Mouse (Mus musculus) midbrain, embryonic 16.5 days (tissue): ENCODE measurements around the gene Coro2a. TPM values are rescaled to one million over a fixed set of nuclear protein-coding genes. Genes with fewer than 3 reads are reported as not detected.
"Not testable (repeated sequence)": the region's sequence is repeated elsewhere in the genome, so short reads cannot be mapped to it uniquely, and the experiment has no call there.

Source experiments
- ATAC-seq: fragments of 200-750 bp; cut with Nextera tagmentation; 2 replicates; pipeline ENCODE4 v1.8.0; 2017; ENCODE audit warnings: moderate TSS enrichment
- H3K27ac ChIP-seq: fragments of 300-500 bp; sonication (generic); 2 replicates; pipeline ENCODE4 v1.5.1; 2014; ENCODE audit warnings: mild to moderate bottlenecking, low read length, mixed read lengths
- H3K27me3 ChIP-seq: fragments of 300-500 bp; sonication (generic); 2 replicates; pipeline ENCODE4 v1.6.1; 2014; ENCODE audit warnings: low read depth, low read length, mixed read lengths; ENCODE audit not compliant: control insufficient read depth, insufficient read depth
- H3K36me3 ChIP-seq: fragments of 300-500 bp; sonication (generic); 2 replicates; pipeline ENCODE4 v1.6.1; 2014; ENCODE audit warnings: mild to moderate bottlenecking, low read length, moderate library complexity, mixed read lengths; ENCODE audit not compliant: control insufficient read depth, insufficient read depth
- H3K4me1 ChIP-seq: fragments of 300-500 bp; sonication (generic); 2 replicates; pipeline ENCODE4 v1.6.1; 2014; ENCODE audit warnings: mild to moderate bottlenecking, low read length, mixed read lengths; ENCODE audit not compliant: control insufficient read depth, insufficient read depth
- H3K4me2 ChIP-seq: fragments of 300-500 bp; sonication (generic); 2 replicates; pipeline ENCODE4 v1.6.1; 2014; ENCODE audit warnings: mild to moderate bottlenecking, low read length, mixed read lengths
- H3K4me3 ChIP-seq: fragments of 300-500 bp; sonication (generic); 2 replicates; pipeline ENCODE4 v1.5.1; 2014; ENCODE audit warnings: low read depth, mild to moderate bottlenecking, low read length, moderate library complexity, mixed read lengths
- H3K9ac ChIP-seq: fragments of 300-500 bp; sonication (generic); 2 replicates; pipeline ENCODE4 v1.6.1; 2014; ENCODE audit warnings: low read depth, low read length, mixed read lengths
- H3K9me3 ChIP-seq: fragments of 300-500 bp; sonication (generic); replicated peaks from 2 replicates; pipeline ENCODE4 v1.6.1; 2014; ENCODE audit warnings: mild to moderate bottlenecking, low read length, mixed read lengths; ENCODE audit not compliant: control insufficient read depth, poor library complexity, severe bottlenecking
- WGBS: fragments of 180-500 bp; shearing (Covaris S2); extraction: QIAGEN DNeasy Blood & Tissue Kit; methylation state at CpG from one replicate; pipeline ENCODE4 v1.1.7; 2014; 5-methylcytosine and 5-hydroxymethylcytosine counted together
- polyA plus RNA-seq: library from polyadenylated mRNA; unstranded; fragments of >200 nt; fragmentation: Nextera tagmentation; extraction: Ambion mirVana; gene quantifications from 2 replicates; pipeline ENCODE4 v1.2.1, GENCODE M21; 2015

The Coro2a gene
- polyA plus RNA-seq, 1 experiment from 2014 or later, result 8.2 TPM

DNA sequence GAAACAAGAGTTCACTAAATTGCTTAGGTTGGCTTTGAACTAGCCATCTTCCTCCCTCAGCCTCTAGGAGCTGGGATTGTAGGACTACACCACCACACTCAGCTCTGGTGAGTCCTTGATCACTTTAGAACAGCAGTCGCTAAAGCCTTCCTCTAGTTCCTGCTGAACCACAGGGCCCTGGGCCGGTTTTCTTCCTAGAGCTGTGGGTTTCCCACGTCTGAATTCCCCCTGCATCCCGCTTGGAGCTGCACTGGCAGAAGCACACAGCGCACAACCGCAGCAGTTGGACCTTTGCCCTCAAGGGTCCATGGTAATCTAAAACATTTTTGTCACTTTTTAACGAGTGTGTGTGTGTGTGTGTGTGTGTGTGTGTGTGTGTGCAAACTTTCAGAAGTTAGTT lies 702 bp upstream of the Coro2a start:
- no peak overlapping the region for H3K4me2 ChIP-seq
- H3K4me3 ChIP-seq, result no peak overlapping the region
- peaks cover 4% of the 10 kb centered on the region; the same call in 1 of the 2 replicates for H3K27me3 ChIP-seq
- WGBS, result 59% methylated on average over 7 of the region's 7 CpGs
- H3K9me3 ChIP-seq, result no peaks in the 10 kb centered on the region
- H3K4me1 ChIP-seq, result peaks cover 8% of the 10 kb centered on the region
- no peak overlapping the region for H3K27ac ChIP-seq
- H3K36me3 ChIP-seq, result no peaks in the 10 kb centered on the region
- no peak overlapping the region for H3K9ac ChIP-seq
- no peak for ATAC-seq

DNA sequence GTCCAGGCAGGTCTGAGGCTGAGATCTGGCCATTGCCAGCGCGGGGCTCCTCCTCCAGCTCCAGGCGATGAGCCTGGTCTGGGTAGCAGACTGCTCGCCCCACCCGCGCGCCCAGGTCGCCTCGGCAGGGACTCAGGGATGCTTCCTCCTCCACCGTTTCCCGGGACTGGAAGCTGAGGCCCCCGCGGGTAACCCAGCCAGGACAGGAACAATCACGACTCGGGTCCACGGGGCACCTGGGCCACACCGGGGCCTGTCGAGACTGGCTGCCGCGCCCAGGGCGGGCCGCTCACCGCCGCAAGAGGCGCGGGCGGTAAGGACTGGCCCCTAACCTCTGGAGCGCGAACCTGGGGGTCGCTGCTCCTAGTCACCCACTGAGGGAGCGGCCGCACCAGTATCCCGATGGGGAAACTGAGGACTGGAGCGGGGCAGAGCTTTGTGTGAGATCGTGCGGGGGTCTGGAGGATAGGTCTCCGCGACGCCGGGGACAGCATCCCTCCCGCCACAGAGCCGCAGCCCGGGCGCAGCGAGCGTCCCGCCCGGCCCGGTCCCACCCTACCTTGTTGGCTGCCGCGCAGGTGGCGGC lies 651 bp downstream of the Coro2a start:
- Histone ChIP-seq H3K4me2 (peak overlapping the region; percentile 81), H3K9ac (peak overlapping the region; percentile 90), H3K9me3 (no peaks in the 10 kb centered on the region), H3K27me3 (peaks cover 4% of the 10 kb centered on the region; the same call in 1 of the 2 replicates), H3K4me3 (peak overlapping the region; percentile 83), H3K4me1 (peaks cover 8% of the 10 kb centered on the region), H3K36me3 (no peaks in the 10 kb centered on the region), H3K27ac (peak overlapping the region; percentile 42; the same call in 1 of the 2 replicates)
- under 1% methylated on average over 42 of the region's 52 CpGs for WGBS
- peak; percentile 66 for ATAC-seq

DNA sequence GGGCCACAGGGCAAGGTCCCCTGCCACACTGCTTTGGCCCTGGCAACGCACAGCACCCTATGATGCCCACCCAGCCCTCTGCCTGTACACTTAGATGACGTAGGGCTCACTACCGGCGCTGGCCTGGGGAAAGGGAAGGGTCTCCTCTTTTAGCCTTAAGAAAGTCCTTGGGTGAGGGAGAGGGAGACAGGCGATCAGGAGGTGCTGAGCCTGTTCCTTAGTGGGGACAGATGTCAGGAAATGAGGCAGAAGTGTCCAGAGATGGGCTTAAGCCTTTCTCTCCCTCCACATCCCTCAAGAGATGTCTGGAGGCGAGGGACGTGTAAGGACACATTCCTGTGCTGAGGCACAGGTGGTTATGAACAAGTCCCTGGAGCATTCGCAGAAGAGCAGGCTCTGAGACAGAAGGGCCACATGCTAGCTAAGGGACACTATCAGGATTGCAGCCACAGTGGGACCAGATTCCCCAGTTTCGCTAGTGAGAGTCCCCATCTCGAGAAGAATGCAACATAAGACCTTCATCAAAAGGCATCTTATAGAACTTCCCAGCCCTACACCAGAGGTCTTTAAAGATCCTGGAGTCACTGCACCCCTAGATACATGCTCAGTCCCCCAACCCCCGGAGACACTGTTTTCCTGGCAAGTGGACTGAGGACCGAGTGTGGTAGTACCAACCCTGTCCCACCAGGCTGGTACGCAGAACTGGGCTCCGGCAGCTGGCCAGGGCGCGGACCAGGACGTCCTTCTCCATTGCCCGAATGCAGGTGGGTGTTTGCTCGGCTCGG lies 1.3 kb downstream of the Coro2a start:
- WGBS, result 43% methylated on average over 20 of the region's 20 CpGs
- H3K27ac ChIP-seq, result no peak overlapping the region
- ATAC-seq, result no peak; the same call in 1 of the 2 replicates

DNA sequence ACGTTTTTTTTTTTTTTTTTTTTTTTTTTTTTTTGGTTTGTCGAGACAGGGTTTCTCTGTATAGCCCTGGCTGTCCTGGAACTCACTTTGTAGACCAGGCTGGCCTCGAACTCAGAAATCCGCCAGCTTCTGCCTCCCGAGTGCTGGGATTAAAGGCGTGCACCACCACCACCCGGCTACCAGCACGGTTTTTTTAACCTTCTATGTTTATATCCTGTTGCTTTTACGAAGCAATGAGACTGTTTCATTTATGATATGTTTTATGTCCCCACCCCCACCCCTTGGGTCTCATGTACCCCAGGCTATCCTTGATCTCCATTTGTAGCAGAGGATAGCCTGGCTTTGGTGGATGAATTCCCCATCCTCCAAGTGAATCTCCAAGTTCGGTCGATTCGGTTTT lies 2.4 kb downstream of the Coro2a start:
- WGBS, result 82% methylated on average over 12 of the region's 12 CpGs
- not testable (repeated sequence) for ATAC-seq

More for the DNA sequence above, 1.3 kb downstream of the Coro2a start:
- Histone ChIP-seq H3K4me3 (peak overlapping the region; percentile 83), H3K4me2 (peak overlapping the region; percentile 81), H3K4me1 (peaks cover 8% of the 10 kb centered on the region), H3K9me3 (no peaks in the 10 kb centered on the region), H3K9ac (peak overlapping the region; percentile 90), H3K36me3 (no peaks in the 10 kb centered on the region), H3K27me3 (peaks cover 4% of the 10 kb centered on the region; the same call in 1 of the 2 replicates)

DNA sequence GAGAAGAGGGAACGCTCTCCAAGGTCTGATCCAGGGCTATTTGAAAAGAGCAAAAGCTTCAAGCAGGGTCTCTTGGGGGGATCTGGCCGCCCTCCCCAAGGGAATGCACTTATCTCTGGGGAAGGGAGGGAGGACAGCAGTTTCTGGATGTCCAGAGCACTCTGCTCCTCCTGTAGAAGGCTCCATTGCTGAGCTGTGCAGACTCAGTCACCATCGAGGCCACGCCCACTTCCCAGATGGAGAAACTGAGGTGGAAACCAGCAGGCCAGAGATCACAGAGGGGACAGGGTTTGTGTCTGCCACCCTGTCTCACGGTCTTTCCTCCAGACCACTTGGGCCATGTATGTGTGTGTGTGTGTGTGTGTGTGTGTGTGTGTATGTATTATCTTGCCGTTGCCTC lies 3.0 kb downstream of the Coro2a start:
- Histone ChIP-seq H3K36me3 (no peaks in the 10 kb centered on the region), H3K27me3 (peaks cover 4% of the 10 kb centered on the region; the same call in 1 of the 2 replicates), H3K9me3 (no peaks in the 10 kb centered on the region), H3K4me3 (no peak overlapping the region), H3K9ac (no peak overlapping the region), H3K4me1 (peaks cover 8% of the 10 kb centered on the region), H3K27ac (no peak overlapping the region), H3K4me2 (no peak overlapping the region)
- no peak for ATAC-seq
- 75% methylated on average over 6 of the region's 6 CpGs for WGBS

More for the DNA sequence above, 2.4 kb downstream of the Coro2a start:
- H3K36me3 ChIP-seq, H3K4me1 ChIP-seq, H3K9me3 ChIP-seq, H3K27ac ChIP-seq, H3K9ac ChIP-seq, H3K4me3 ChIP-seq, H3K4me2 ChIP-seq, H3K27me3 ChIP-seq: not testable (repeated sequence)

DNA sequence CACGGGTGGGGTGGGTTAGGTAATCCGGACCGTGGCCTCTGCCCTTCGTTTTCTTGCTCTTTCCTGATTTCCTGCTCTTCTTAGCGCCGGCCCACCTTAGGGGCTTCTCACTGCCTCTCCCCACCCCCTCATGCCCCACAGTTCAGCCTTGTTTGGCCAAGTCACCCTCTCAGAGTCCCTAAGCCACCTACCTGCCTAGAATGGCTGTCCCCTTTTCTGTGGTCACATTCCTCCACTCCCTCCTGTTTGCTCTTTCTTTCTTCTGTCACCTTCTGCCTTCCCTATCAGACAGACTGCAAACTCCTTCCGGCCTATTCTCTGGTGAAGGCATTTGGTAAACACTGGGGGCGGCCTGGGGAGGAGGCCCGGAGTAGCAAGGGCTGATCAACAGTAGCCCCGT lies 3.9 kb downstream of the Coro2a start:
- H3K4me2 ChIP-seq, result no peak overlapping the region
- H3K36me3 ChIP-seq, result no peaks in the 10 kb centered on the region
- no peak overlapping the region for H3K4me3 ChIP-seq
- H3K27me3 ChIP-seq, result peaks cover 4% of the 10 kb centered on the region; the same call in 1 of the 2 replicates
- H3K4me1 ChIP-seq, result peaks cover 8% of the 10 kb centered on the region
- H3K27ac ChIP-seq, result no peak overlapping the region
- 73% methylated on average over 10 of the region's 10 CpGs for WGBS
- ATAC-seq, result no peak
- no peaks in the 10 kb centered on the region for H3K9me3 ChIP-seq
- H3K9ac ChIP-seq, result no peak overlapping the region

DNA sequence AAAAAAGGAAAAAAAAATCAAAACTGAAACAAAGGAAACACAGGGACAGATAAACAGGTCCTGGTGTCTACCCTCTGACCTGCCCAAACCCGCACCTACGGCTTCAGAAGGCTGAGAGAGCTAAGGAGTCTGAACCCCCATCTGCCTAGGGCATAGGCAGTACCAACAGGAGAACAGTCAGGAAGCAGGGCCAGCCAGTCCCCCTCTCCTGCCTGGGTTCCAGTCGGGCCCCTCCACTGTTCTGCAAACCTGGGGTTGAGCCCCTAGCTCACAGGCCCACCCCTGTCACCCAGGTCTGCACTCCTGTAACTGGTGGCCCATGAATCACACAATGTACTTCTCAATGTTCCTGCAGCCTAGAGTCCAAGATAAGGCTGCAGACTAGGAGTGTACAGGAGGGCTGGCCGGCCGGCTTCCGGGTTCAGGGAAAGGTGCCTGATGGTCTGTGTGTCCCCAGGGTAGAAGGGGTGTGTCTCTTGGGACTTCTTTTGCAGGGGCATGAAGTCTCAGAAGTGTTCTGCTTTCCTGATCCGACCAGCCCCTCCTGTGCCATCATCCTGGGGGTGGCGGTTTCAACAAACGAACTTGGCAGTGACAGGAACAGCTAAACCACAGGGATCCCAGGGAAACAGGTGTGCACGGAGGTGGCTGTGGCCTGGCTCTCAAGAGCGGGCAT lies 4.6 kb downstream of the Coro2a start:
- Histone ChIP-seq H3K9ac (no peak overlapping the region), H3K27me3 (peaks cover 4% of the 10 kb centered on the region; the same call in 1 of the 2 replicates), H3K4me3 (no peak overlapping the region), H3K27ac (no peak overlapping the region), H3K4me2 (no peak overlapping the region), H3K36me3 (no peaks in the 10 kb centered on the region), H3K4me1 (peaks cover 8% of the 10 kb centered on the region), H3K9me3 (no peaks in the 10 kb centered on the region)
- 75% methylated on average over 11 of the region's 11 CpGs for WGBS
- ATAC-seq, result no peak

DNA sequence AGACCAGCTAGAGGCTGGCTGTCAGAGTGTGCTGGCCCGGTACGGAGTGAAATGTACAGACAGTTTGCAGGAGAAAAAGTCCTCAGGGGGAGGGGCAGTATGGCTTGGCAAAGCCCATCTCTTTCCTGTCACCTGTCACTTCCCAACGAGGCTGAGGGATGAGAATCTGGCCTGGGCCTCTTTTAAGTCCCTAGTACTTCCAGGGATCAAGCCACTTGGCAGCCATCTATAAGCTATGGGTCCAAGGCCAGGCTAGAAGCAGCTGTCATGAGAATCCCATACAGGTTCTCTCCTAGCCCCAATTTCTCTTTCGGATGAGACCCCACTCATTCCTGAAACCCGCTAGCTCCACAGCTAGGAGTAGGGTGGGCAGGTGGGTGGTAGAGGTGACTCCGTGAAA lies 5.6 kb downstream of the Coro2a start:
- Histone ChIP-seq H3K4me2 (no peak overlapping the region), H3K9me3 (no peaks in the 10 kb centered on the region), H3K27me3 (peaks cover 4% of the 10 kb centered on the region; the same call in 1 of the 2 replicates), H3K4me1 (peaks cover 8% of the 10 kb centered on the region), H3K36me3 (no peaks in the 10 kb centered on the region), H3K27ac (no peak overlapping the region), H3K9ac (no peak overlapping the region), H3K4me3 (no peak overlapping the region)
- ATAC-seq, result no peak
- 80% methylated on average over 6 of the region's 6 CpGs for WGBS

DNA sequence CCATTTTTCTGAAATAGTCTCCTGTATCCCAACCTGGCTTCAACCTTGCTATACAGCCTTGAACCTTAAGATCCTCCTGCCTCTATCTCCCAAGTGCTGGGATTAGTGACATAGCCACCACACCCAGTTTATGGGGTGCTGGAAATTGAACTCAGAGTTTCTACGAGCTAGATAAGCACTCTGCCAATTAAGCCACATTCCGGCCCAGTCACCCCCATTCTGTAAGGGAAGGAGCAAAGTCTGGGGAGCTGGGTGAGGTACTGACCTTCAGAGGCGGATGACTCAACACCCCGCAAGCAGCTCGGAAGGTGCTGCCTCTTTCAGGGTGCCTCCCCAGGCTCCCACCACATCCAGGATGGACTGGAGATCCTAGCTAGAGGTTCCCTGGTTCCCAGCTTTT lies 7.9 kb downstream of the Coro2a start:
- WGBS, result 92% methylated on average over 5 of the region's 5 CpGs
- no peak overlapping the region for H3K27ac ChIP-seq

More for the DNA sequence above, 7.9 kb downstream of the Coro2a start:
- Histone ChIP-seq H3K27me3 (no peaks in the 10 kb centered on the region), H3K9ac (no peak overlapping the region), H3K9me3 (no peaks in the 10 kb centered on the region), H3K4me3 (no peak overlapping the region), H3K4me2 (no peak overlapping the region), H3K4me1 (no peaks in the 10 kb centered on the region), H3K36me3 (no peaks in the 10 kb centered on the region)
- no peak for ATAC-seq
